Mouse (Mus musculus): ENCODE results near the gene Cd84.

The Cd84 gene

DNA sequence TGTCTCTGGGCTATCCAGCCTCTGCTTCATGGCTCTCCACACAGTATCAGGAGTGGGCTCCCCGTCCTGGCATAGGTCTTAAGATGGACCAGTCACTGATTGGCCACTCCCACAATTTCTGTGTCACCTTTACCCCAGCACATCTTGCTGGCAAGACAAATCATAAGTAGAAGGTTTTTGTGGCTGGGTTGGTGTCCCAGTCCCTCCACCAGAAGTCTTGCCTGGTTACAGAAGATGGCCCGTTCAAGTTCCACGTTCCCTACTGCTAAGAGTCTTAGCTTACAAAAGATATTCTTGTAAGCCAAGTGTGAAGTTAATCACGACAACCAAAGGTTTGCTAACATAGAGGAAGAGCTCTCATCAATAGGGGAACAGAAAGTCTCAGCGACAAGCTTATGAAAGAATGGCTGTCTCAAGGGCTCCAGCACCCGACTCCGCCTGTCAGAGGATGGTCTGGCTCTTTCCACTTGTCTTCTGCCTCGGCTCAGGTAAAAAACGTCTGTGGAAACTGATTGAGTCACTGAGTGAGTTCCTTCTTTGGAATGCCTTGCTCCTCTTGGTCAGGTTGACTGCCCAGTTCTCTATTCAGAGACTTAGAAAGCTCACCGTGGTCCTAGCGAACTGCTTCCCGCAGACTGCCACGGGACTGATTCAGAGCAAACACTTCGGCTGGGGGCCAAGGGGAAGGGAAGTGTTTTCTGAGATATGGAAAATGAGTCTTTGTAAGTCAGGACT lies 78.0 kb downstream of the Cd84 start, which contains the start of gene Slamf6:
Gene Slamf6 (plus strand): TSS at position 211 of the 735 bp plus-strand sequence.
- peak; percentile 2 for DNase-seq

DNA sequence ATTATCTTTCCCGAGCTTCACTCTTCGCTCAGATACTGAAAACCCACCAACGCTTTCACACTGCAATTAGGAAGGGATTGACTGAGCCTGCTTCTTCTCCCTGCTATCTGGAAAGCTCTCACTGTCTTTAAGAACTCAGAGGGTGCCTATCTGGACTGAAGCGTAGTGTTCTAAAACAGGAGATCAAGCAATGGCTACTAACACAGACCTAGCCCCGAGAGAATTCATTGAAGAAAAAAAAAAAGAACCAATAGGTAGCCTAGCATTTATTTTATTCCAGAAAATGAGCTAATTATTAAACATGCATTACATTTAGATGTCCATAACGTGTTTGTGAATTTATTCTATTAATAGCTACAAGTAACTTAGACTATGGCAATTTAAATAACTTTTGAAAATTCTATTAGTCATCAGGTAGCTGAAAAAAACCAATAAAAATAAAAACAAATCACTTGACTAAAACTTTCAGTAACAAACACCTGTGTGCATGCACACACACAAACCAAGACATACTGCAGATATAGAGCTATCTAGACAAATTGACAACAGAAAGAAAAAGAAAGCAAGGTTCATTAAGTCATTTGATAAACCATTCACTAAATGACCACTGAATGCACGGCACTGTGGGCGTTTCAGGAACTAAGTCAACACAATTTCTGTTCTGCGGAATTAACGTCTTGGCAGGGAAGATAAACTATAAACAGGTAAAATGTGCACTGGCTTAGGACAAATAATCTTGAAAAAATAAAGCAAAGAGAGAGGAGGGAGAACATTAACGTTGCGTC lies 78.8 kb downstream of the Cd84 start:
- no peak for DNase-seq

DNA sequence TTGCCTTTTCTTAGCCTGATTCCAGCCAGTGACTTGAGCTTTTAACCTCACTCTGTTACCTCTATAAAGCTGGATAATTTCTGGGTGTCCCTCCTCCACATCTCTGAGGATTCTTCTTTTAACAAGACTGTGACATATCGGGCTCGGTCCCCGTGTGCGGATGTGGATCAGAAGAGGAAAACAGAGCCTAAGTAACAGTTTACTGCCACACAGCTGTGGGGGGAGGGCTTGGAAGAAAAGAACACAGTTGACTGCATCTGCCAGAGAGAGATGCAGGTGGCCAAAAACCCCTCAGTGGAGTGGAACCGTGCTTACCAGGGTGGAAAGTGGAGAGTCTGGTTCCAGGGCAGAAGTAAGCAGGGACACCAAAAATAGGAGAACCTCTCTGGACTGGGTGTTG lies 79.7 kb downstream of the Cd84 start:
- DNase-seq, result no peak

DNA sequence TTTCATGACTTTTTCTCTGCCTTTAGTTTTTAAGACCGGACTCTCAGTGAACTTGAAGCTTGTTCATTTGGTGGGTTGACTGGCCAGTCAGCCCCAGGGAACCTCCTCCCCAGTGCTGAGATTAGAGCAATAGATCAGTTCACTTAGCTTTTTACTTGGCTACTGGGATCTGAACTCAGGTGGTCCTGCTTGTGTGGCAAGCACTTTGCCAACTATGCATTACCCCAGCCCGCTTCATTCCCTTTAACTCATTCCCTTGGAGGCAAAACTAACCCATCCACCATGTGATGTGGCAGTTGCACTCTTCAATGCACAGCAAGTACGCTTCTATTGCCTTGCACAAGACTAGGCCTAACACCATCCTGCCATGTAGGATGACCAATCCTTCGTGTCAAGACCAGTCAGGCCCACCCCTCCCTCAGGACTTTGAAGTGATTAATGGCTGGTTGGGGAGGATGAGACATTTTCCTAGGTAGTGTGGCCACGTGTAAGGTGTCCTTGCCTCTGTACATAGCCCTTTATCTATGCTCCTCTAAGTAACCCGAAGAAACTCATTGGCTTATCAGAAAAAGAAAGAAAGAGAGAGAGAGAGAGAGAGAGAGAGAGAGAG lies 80.5 kb downstream of the Cd84 start:
- DNase-seq, result no peak

DNA sequence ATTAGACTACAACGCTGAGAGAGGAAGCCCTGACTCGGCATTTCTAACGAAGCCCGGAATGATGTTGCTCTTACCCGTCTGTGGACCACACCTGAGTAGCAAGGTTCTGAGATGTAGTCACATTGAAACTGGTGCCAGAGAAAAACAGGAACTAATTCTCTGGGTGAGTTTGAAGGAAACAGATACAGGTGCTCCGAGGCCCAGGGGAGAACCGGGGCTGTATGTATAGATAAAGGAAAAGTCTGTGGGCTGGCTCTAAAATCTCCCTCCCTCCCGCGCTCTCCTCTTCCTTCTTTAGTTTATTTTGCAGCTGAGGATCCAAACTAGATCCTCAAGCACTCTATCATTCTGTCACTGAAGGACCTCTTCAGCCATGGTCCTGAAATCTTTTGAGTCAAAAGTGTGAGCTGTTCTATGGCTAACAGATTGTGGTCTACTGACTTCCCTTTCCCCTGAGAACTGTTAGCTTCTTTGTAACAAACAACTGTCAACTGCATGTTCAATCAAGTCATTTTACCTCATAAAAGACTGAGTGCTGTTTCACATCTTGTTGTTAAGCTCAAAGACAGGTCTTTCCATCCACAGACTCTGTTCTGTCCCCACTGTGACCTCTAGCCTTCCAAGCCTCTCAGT lies 81.6 kb downstream of the Cd84 start:
- no peak for DNase-seq

DNA sequence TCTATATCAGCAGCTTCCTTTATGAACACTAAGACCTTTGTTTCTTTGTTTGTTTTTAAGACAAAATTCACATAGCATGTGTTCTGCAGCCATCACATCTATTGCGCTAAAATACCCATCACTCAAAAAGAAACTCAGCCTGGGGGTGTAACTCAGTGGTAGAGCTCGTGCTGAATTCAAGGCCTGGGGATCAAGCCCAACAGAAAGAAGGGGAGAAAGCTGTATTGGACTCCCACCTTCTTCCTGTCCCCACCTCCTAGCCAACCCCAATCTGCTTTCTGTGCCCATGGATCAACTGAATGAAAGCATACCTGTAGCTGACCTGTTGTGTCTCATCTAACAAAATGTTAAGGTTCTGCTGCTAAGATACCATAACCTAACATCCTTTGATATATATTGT lies 82.1 kb downstream of the Cd84 start:
- no peak for DNase-seq

DNA sequence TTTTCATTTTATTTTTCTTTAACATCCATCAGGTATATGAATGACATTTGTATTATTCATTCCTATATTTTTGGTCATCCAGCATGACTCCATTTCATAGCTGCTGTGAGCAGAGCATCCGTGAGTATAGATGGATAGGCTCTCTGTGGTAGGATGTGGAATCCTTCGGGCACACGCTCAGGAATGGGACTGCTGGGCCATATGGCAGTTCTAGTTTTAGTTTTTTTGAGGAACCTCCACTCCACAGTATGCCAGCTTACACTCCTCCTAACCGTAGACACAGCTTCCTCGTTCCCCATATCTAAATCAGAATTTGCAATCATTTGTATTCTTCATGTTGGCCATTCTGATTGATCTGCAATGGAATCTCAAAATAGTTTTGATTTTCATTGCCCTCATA lies 83.3 kb downstream of the Cd84 start:
- DNase-seq, result no peak

DNA sequence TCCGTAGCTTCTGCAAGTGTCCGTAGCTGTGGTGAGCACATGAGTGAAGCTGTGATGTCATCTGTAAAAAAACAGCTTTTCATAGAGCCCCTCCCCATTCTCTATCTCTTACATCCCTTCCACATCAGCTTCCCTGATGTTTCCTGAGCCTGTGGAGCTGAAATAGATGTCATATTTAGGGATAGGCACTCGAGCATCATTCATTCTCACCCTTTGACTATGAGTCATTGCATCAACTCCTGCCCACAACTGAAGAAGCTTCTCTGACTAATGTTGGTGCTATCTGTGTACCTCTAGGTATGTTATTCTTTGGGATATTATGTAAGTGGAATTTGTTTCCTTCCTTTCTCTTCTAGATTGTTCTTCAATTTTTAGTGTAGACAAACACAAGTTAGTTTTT lies 85.4 kb downstream of the Cd84 start:
- no peak for DNase-seq

DNA sequence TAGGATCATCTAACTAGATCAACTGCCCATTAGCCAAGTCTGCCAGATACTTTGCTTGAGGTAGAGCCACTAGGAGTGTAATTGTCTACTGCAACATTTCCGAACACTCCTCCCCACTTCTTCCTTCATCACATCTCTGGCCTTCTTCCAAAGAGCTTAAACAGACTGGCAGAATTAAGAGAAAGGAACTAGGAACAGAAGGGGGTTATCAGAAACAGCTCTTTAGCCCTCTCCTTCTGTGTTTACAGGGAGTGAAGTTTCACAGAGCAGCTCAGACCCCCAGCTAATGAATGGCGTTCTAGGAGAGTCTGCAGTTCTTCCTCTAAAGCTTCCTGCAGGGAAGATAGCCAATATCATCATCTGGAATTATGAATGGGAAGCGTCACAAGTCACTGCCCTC lies 94.4 kb downstream of the Cd84 start:
- no peak for DNase-seq

DNA sequence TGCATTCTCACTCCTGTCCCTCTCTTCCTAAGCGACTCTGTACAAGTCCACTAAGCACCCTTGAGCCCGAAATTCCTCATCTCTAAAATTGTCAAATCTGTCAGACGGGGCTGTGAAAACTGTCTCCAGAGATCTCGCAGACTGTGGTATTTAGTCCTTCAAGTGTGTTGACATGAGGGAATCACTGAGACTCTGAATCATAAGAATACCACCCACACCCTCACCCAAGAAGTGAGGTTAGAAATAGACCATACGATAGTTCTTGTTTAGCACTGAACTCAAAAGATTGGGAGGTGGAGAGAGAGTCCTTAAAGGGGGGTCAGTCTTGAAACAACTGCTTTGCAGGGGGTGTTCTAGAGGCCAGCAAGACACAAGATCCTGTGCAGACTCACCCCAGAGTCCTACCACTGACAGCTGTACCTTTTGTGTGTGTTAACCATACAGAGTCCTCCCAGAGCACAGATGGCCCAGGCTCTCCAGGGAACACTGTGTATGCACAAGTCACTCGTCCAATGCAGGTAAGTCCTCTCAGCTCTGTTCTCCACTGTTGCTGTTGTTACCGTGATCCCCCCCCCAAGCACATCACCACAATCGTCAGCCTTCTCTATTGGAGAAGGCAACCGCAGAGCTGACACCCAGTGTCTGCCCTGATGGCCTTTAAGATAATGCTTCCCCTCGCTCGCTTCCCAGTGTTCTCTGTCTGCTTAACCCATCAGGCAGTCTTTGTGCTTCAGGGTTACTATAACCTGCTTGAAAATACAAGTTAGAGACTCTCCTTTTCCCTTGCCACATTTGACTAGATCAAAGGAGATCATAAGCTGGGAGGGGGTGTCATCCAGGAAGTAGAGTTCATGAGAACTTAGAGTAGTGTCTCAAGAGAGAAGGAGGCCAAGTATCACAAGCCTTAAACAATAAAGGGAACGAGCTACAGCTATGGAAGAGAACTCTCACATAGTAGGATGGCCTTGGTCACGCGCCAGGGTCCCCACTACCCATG lies 99.8 kb downstream of the Cd84 start:
- DNase-seq, result no peak

All from kidney, adult 9 months (tissue).